Mouse (Mus musculus) lung, adult 2 months (tissue): ENCODE measurements around the gene Tmem237.

ENCODE experiments used
- CTCF ChIP-seq: fragments of 200-500 bp; IDR thresholded peaks from 2 replicates; pipeline ENCODE4 v1.5.1; 2011; ENCODE audit warnings: mild to moderate bottlenecking, low read length, control low read depth; ENCODE audit not compliant: insufficient read depth
- POLR2A ChIP-seq: fragments of 200-500 bp; IDR thresholded peaks from 2 replicates; pipeline ENCODE4 v1.6.1; 2011; ENCODE audit warnings: low read depth, mild to moderate bottlenecking, control low read depth, low read length, borderline replicate concordance; ENCODE audit errors: extremely low read depth

- TF ChIP-seq POLR2A, result no peak
- TF ChIP-seq CTCF, result no peak
Observed at GRCm38 (mm10) chr1:59169586-59169985, 49.4 kb upstream of the Tmem237 start.
